Mouse (Mus musculus) left cerebral cortex, adult 11 months (tissue): ENCODE data around the gene Orc6.

Experiments used
- DNase-seq: peaks from one replicate; pipeline ENCODE4 v3.0.0; 2022; ENCODE audit warnings: low spot score

The Orc6 gene

GRCm38 (mm10) chr8:85299434-85300077, at the start of gene Orc6, which contains the start of gene Vps35:
Gene Orc6 (plus strand): TSS chr8:85299632.
Gene Vps35 (minus strand): TSS chr8:85299802.
- DNase-seq: peak; percentile 90

GRCm38 (mm10) chr8:85286846-85287245, 12.6 kb upstream of the Orc6 start:
- no peak for DNase-seq

GRCm38 (mm10) chr8:85298600-85299433, 615 bp upstream of the Orc6 start:
- DNase-seq: peak; percentile 4

GRCm38 (mm10) chr8:85301941-85302340, 2.5 kb downstream of the Orc6 start:
- no peak for DNase-seq

GRCm38 (mm10) chr8:85302931-85303330, 3.5 kb downstream of the Orc6 start:
- no peak for DNase-seq

GRCm38 (mm10) chr8:85303531-85303930, 4.1 kb downstream of the Orc6 start:
- DNase-seq: no peak

- DNase-seq: no peak
Measured at GRCm38 (mm10) chr8:85308564-85308963, 9.1 kb downstream of the Orc6 start.

- peak; percentile 4 for DNase-seq
Measured at GRCm38 (mm10) chr8:85311743-85312142, 12.3 kb downstream of the Orc6 start.

- DNase-seq: no peak
Measured at GRCm38 (mm10) chr8:85313036-85313435, 13.6 kb downstream of the Orc6 start.

GRCm38 (mm10) chr8:85318534-85318933, 19.1 kb downstream of the Orc6 start:
- no peak for DNase-seq

- no peak for DNase-seq
Measured at GRCm38 (mm10) chr8:85321981-85322380, 22.5 kb downstream of the Orc6 start.

GRCm38 (mm10) chr8:85323084-85323483, 23.7 kb downstream of the Orc6 start:
- no peak for DNase-seq

GRCm38 (mm10) chr8:85327036-85327435, 27.6 kb downstream of the Orc6 start:
- no peak for DNase-seq

GRCm38 (mm10) chr8:85329506-85329905, 30.1 kb downstream of the Orc6 start:
- DNase-seq: no peak

- no peak for DNase-seq
Measured at GRCm38 (mm10) chr8:85335105-85335504, 35.7 kb downstream of the Orc6 start.

- no peak for DNase-seq
Measured at GRCm38 (mm10) chr8:85336211-85336933, 36.9 kb downstream of the Orc6 start.

GRCm38 (mm10) chr8:85337681-85338080, 38.2 kb downstream of the Orc6 start:
- DNase-seq: no peak

- DNase-seq: no peak
Measured at GRCm38 (mm10) chr8:85339871-85340573, 40.6 kb downstream of the Orc6 start.

GRCm38 (mm10) chr8:85353287-85353686, 53.9 kb downstream of the Orc6 start:
- no peak for DNase-seq
